Mouse (Mus musculus): ENCODE results near the gene Cdx4. TPM values are rescaled to one million over a fixed set of nuclear protein-coding genes. Genes with fewer than 3 reads are reported as not detected.

Cdx4 gene
- polyA plus RNA-seq, 1 experiment from 2014 or later = not detected

GRCm38 (mm10) chrX:103356287-103356686 is 35.1 kb downstream of the Cdx4 start, which contains the start of gene Chic1:
Gene Chic1, plus strand, starts transcription at chrX:103356476.
- Histone ChIP-seq H3K4me2 (ENCODE audit: low read length) (peak within 1 kb of the TSS; percentile 65), H3K27me3 (ENCODE audit: control insufficient read depth, insufficient read depth, low read length) (peaks cover 42% of the 10 kb centered on the region), H3K4me3 (ENCODE audit: control insufficient read depth in 1 of 2, insufficient read depth in 1 of 2, low read depth in 1 of 2, low read length in 2 of 2) (peak within 1 kb of the TSS; percentile 60 to 95), H3K9ac (ENCODE audit: low read length) (peak within 1 kb of the TSS; percentile 71), H3K27ac (replicated peaks in 1 of 2; ENCODE audit: control insufficient read depth in 1 of 2, insufficient read depth in 1 of 2, low read depth in 2 of 2, low read length in 2 of 2) (no peak within 1 kb of the TSS), H3K9me3 (ENCODE audit: control insufficient read depth, low read length) (no peaks in the 10 kb centered on the region), H3K36me3 (ENCODE audit: control insufficient read depth, insufficient read depth, low read length) (no peaks in the 10 kb centered on the region), H3K4me1 (ENCODE audit: control insufficient read depth in 2 of 2, insufficient read depth in 2 of 2, low read length in 2 of 2) (no peaks in the 10 kb centered on the region)
- WGBS = 17% methylated on average over 31 of the region's 34 CpGs
- ATAC-seq (ENCODE audit: insufficient number of reproducible peaks, insufficient read depth, low FRiP score, low read depth) = peak; percentile 85; the same call in 1 of the 2 replicates

- Histone ChIP-seq H3K4me3 (ENCODE audit: control insufficient read depth in 1 of 2, insufficient read depth in 1 of 2, low read depth in 1 of 2, low read length in 2 of 2) (peak overlapping the region; percentile 60 to 95), H3K9ac (ENCODE audit: low read length) (peak overlapping the region; percentile 71), H3K4me1 (ENCODE audit: control insufficient read depth in 2 of 2, insufficient read depth in 2 of 2, low read length in 2 of 2) (no peaks in the 10 kb centered on the region), H3K4me2 (ENCODE audit: low read length) (peak overlapping the region; percentile 65), H3K27me3 (ENCODE audit: control insufficient read depth, insufficient read depth, low read length) (peaks cover 42% of the 10 kb centered on the region), H3K9me3 (ENCODE audit: control insufficient read depth, low read length) (no peaks in the 10 kb centered on the region), H3K36me3 (ENCODE audit: control insufficient read depth, insufficient read depth, low read length) (no peaks in the 10 kb centered on the region), H3K27ac (replicated peaks in 1 of 2; ENCODE audit: control insufficient read depth in 1 of 2, insufficient read depth in 1 of 2, low read depth in 2 of 2, low read length in 2 of 2) (no peak overlapping the region)
- no peak for ATAC-seq (ENCODE audit: insufficient number of reproducible peaks, insufficient read depth, low FRiP score, low read depth)
- WGBS = 11% methylated on average over 24 of the region's 24 CpGs
Measured at GRCm38 (mm10) chrX:103356761-103357236, 35.6 kb downstream of the Cdx4 start.

- Histone ChIP-seq H3K27ac (replicated peaks in 1 of 2; ENCODE audit: control insufficient read depth in 1 of 2, insufficient read depth in 1 of 2, low read depth in 2 of 2, low read length in 2 of 2) (no peak overlapping the region), H3K9me3 (ENCODE audit: control insufficient read depth, low read length) (no peaks in the 10 kb centered on the region), H3K4me1 (ENCODE audit: control insufficient read depth in 2 of 2, insufficient read depth in 2 of 2, low read length in 2 of 2) (no peaks in the 10 kb centered on the region), H3K4me2 (ENCODE audit: low read length) (no peak overlapping the region), H3K36me3 (ENCODE audit: control insufficient read depth, insufficient read depth, low read length) (no peaks in the 10 kb centered on the region), H3K9ac (ENCODE audit: low read length) (no peak overlapping the region), H3K4me3 (ENCODE audit: control insufficient read depth in 1 of 2, insufficient read depth in 1 of 2, low read depth in 1 of 2, low read length in 2 of 2) (no peak overlapping the region), H3K27me3 (ENCODE audit: control insufficient read depth, insufficient read depth, low read length) (peaks cover 17% of the 10 kb centered on the region)
- no peak for ATAC-seq (ENCODE audit: insufficient number of reproducible peaks, insufficient read depth, low FRiP score, low read depth)
- WGBS = 63% methylated on average over 5 of the region's 5 CpGs
Measured at GRCm38 (mm10) chrX:103366201-103366600, 45.0 kb downstream of the Cdx4 start.

- 77% methylated on average over 3 of the region's 3 CpGs for WGBS
- no peak overlapping the region for H3K27ac ChIP-seq (replicated peaks in 1 of 2; ENCODE audit: control insufficient read depth in 1 of 2, insufficient read depth in 1 of 2, low read depth in 2 of 2, low read length in 2 of 2)
- peaks cover 17% of the 10 kb centered on the region for H3K27me3 ChIP-seq (ENCODE audit: control insufficient read depth, insufficient read depth, low read length)
- no peak overlapping the region for H3K4me2 ChIP-seq (ENCODE audit: low read length)
- H3K36me3 ChIP-seq (ENCODE audit: control insufficient read depth, insufficient read depth, low read length) = no peaks in the 10 kb centered on the region
- no peak overlapping the region for H3K9ac ChIP-seq (ENCODE audit: low read length)
- H3K9me3 ChIP-seq (ENCODE audit: control insufficient read depth, low read length) = no peaks in the 10 kb centered on the region
- no peak overlapping the region for H3K4me3 ChIP-seq (ENCODE audit: control insufficient read depth in 1 of 2, insufficient read depth in 1 of 2, low read depth in 1 of 2, low read length in 2 of 2)
- ATAC-seq (ENCODE audit: insufficient number of reproducible peaks, insufficient read depth, low FRiP score, low read depth) = no peak
- no peaks in the 10 kb centered on the region for H3K4me1 ChIP-seq (ENCODE audit: control insufficient read depth in 2 of 2, insufficient read depth in 2 of 2, low read length in 2 of 2)
Measured at GRCm38 (mm10) chrX:103368650-103369049, 47.5 kb downstream of the Cdx4 start.

- Histone ChIP-seq H3K4me1 (ENCODE audit: control insufficient read depth in 2 of 2, insufficient read depth in 2 of 2, low read length in 2 of 2) (no peaks in the 10 kb centered on the region), H3K27ac (replicated peaks in 1 of 2; ENCODE audit: control insufficient read depth in 1 of 2, insufficient read depth in 1 of 2, low read depth in 2 of 2, low read length in 2 of 2) (no peak overlapping the region), H3K36me3 (ENCODE audit: control insufficient read depth, insufficient read depth, low read length) (no peaks in the 10 kb centered on the region), H3K27me3 (ENCODE audit: control insufficient read depth, insufficient read depth, low read length) (peaks cover 20% of the 10 kb centered on the region), H3K4me3 (ENCODE audit: control insufficient read depth in 1 of 2, insufficient read depth in 1 of 2, low read depth in 1 of 2, low read length in 2 of 2) (no peak overlapping the region), H3K4me2 (ENCODE audit: low read length) (no peak overlapping the region), H3K9me3 (ENCODE audit: control insufficient read depth, low read length) (no peaks in the 10 kb centered on the region), H3K9ac (ENCODE audit: low read length) (no peak overlapping the region)
- WGBS = 68% methylated on average over 2 of the region's 2 CpGs
- no peak for ATAC-seq (ENCODE audit: insufficient number of reproducible peaks, insufficient read depth, low FRiP score, low read depth)
Measured at GRCm38 (mm10) chrX:103371221-103371620, 50.0 kb downstream of the Cdx4 start.

GRCm38 (mm10) chrX:103371627-103372026 is 50.4 kb downstream of the Cdx4 start:
- H3K4me3 ChIP-seq (ENCODE audit: control insufficient read depth in 1 of 2, insufficient read depth in 1 of 2, low read depth in 1 of 2, low read length in 2 of 2) = no peak overlapping the region
- H3K9ac ChIP-seq (ENCODE audit: low read length) = no peak overlapping the region
- no peaks in the 10 kb centered on the region for H3K9me3 ChIP-seq (ENCODE audit: control insufficient read depth, low read length)
- no peak overlapping the region for H3K4me2 ChIP-seq (ENCODE audit: low read length)
- no peaks in the 10 kb centered on the region for H3K36me3 ChIP-seq (ENCODE audit: control insufficient read depth, insufficient read depth, low read length)
- no peak for ATAC-seq (ENCODE audit: insufficient number of reproducible peaks, insufficient read depth, low FRiP score, low read depth)
- no peak overlapping the region for H3K27ac ChIP-seq (replicated peaks in 1 of 2; ENCODE audit: control insufficient read depth in 1 of 2, insufficient read depth in 1 of 2, low read depth in 2 of 2, low read length in 2 of 2)
- H3K27me3 ChIP-seq (ENCODE audit: control insufficient read depth, insufficient read depth, low read length) = peaks cover 20% of the 10 kb centered on the region
- 37% methylated on average over 2 of the region's 2 CpGs for WGBS
- no peaks in the 10 kb centered on the region for H3K4me1 ChIP-seq (ENCODE audit: control insufficient read depth in 2 of 2, insufficient read depth in 2 of 2, low read length in 2 of 2)

- H3K4me3 ChIP-seq (ENCODE audit: control insufficient read depth in 1 of 2, insufficient read depth in 1 of 2, low read depth in 1 of 2, low read length in 2 of 2) = no peak overlapping the region
- H3K27me3 ChIP-seq (ENCODE audit: control insufficient read depth, insufficient read depth, low read length) = peaks cover 17% of the 10 kb centered on the region; the same call in 1 of the 2 replicates
- H3K36me3 ChIP-seq (ENCODE audit: control insufficient read depth, insufficient read depth, low read length) = no peaks in the 10 kb centered on the region
- no peak overlapping the region for H3K4me2 ChIP-seq (ENCODE audit: low read length)
- H3K27ac ChIP-seq (replicated peaks in 1 of 2; ENCODE audit: control insufficient read depth in 1 of 2, insufficient read depth in 1 of 2, low read depth in 2 of 2, low read length in 2 of 2) = no peak overlapping the region
- 53% methylated on average over 5 of the region's 5 CpGs for WGBS
- H3K9me3 ChIP-seq (ENCODE audit: control insufficient read depth, low read length) = no peaks in the 10 kb centered on the region
- H3K4me1 ChIP-seq (ENCODE audit: control insufficient read depth in 2 of 2, insufficient read depth in 2 of 2, low read length in 2 of 2) = no peaks in the 10 kb centered on the region
- no peak for ATAC-seq (ENCODE audit: insufficient number of reproducible peaks, insufficient read depth, low FRiP score, low read depth)
- H3K9ac ChIP-seq (ENCODE audit: low read length) = no peak overlapping the region
Measured at GRCm38 (mm10) chrX:103374250-103374649, 53.1 kb downstream of the Cdx4 start.
